Mouse (Mus musculus) C2C12 (cell line): Measurements from ENCODE around the gene Lgals8.

ENCODE experiments used
- CTCF ChIP-seq: IDR thresholded peaks from one replicate; pipeline ENCODE4 v1.5.1; 2011; ENCODE audit not compliant: control insufficient read depth, insufficient read depth, insufficient read length
- MYOD1 ChIP-seq: IDR thresholded peaks from one replicate; pipeline ENCODE4 v1.6.1; 2011; ENCODE audit warnings: low read depth; ENCODE audit not compliant: control insufficient read depth, insufficient read length
- USF1 ChIP-seq: IDR thresholded peaks from one replicate; pipeline ENCODE4 v1.6.1; 2011; ENCODE audit warnings: low read depth, mild to moderate bottlenecking, control low read depth, moderate library complexity

DNA sequence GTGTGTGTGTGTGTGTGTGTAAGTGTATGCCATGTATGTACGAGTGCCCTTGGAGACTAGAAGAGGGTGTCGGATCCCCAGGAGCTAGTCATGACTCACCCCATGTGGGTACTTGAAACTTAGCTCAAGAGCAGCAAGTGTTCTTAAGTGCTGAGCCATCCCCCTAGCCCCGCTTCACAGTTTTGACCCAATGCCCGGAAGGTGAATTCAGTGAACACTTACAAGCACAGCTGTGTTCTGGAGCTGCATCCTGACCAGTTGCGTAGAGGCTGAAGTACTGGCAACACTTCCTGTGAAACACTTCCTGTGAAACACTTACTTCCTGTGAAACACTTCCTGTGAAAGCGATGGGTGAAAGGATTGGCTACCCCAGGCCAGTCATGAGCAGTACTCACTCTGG is 10.5 kb upstream of the Lgals8 start:
- no peak for TF ChIP-seq CTCF
- TF ChIP-seq MYOD1: no peak
- no peak for TF ChIP-seq USF1
